Mouse (Mus musculus) small intestine, adult 2 months (tissue): ENCODE measurements around the gene Itga3.

Experiments
- CTCF ChIP-seq: fragments of 200-500 bp; IDR thresholded peaks from 2 replicates; pipeline ENCODE4 v1.5.1; 2012; ENCODE audit warnings: low read depth, mild to moderate bottlenecking, control low read depth, inconsistent platforms, low read length, moderate library complexity, mixed read lengths; ENCODE audit not compliant: insufficient replicate concordance, insufficient read length; ENCODE audit errors: extremely low read depth
- POLR2A ChIP-seq: fragments of 200-500 bp; IDR thresholded peaks from 2 replicates; pipeline ENCODE4 v1.6.1; 2012; ENCODE audit warnings: low read depth, mild to moderate bottlenecking, control low read depth, inconsistent platforms, low read length, moderate library complexity

DNA sequence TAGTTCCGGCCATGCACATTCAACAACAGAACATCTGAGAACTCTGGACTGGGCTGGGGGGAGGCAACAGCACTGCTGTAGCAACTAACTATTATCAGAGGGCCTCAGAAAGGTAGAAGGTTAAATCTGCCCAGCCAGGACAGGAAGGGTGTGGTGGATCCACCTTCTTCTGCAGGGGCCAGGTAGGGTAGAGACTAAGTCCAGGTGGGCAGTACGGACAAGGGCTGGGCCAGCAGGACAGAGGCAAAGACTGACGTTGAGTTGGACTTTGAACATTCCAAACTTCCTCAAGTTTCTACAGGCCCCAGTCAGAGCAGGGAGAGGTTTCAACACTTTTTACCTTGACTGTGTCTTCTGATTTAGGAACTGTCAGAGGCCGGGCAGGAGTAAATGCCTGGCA, 1.9 kb downstream of the Itga3 start:
- TF ChIP-seq CTCF (no peak), POLR2A (no peak)
